Mouse (Mus musculus) liver, embryonic 14.5 days (tissue): Measurements from ENCODE around the gene Arhgap9. TPM values are rescaled to one million over a fixed set of nuclear protein-coding genes. Genes with fewer than 3 reads are reported as not detected.
"Not testable (repeated sequence)": the region's sequence is repeated elsewhere in the genome, so short reads cannot be mapped to it uniquely, and the experiment has no call there.

Experiments
- ATAC-seq: fragments of 200-750 bp; cut with Nextera tagmentation; 2 replicates; pipeline ENCODE4 v1.8.0; 2017; ENCODE audit warnings: moderate number of reproducible peaks, mild to moderate bottlenecking, moderate library complexity; ENCODE audit not compliant: insufficient read depth
- DNase-seq, 3 experiments: peaks; one replicate each; pipeline ENCODE4 v3.0.0-alpha.2; 2012 to 2013; ENCODE audit warnings: low read depth in 3 of 3, low spot score in 3 of 3
- H3K27ac ChIP-seq: fragments of 300-500 bp; sonication (generic); 2 replicates; pipeline ENCODE4 v1.5.1; 2014; ENCODE audit warnings: moderate library complexity, mild to moderate bottlenecking, control low read depth, inconsistent platforms
- H3K27me3 ChIP-seq: fragments of 300-500 bp; sonication (generic); 2 replicates; pipeline ENCODE4 v1.6.1; 2014; ENCODE audit warnings: mild to moderate bottlenecking, low read length, moderate library complexity; ENCODE audit not compliant: control insufficient read depth, insufficient read depth
- H3K36me3 ChIP-seq: fragments of 300-500 bp; sonication (generic); replicated peaks from 2 replicates; pipeline ENCODE4 v1.6.1; 2014; ENCODE audit warnings: low read depth; ENCODE audit not compliant: control insufficient read depth, insufficient read depth
- H3K4me1 ChIP-seq, 2 experiments: fragments of 200-500 bp in 1 of 2; fragments of 300-500 bp in 1 of 2; sonication (generic) in 1 of 2; replicated peaks; 2 replicates each; pipeline ENCODE4 v1.6.1; 2012 to 2014; ENCODE audit warnings: antibody characterized with exemption in 1 of 2, inconsistent platforms in 1 of 2, low read length in 1 of 2; ENCODE audit not compliant: control insufficient read depth in 2 of 2, insufficient read depth in 2 of 2
- H3K4me2 ChIP-seq: fragments of 300-500 bp; sonication (generic); 2 replicates; pipeline ENCODE4 v1.6.1; 2014; ENCODE audit warnings: low read depth, mild to moderate bottlenecking, control low read depth, moderate library complexity
- H3K4me3 ChIP-seq, 2 experiments: fragments of 200-500 bp in 1 of 2; fragments of 300-500 bp in 1 of 2; sonication (generic) in 1 of 2; 2 replicates each; pipeline ENCODE4 v1.5.1; 2012 to 2014; ENCODE audit warnings: low read depth in 2 of 2, low read length in 2 of 2, mild to moderate bottlenecking in 2 of 2, control low read depth in 1 of 2, inconsistent platforms in 1 of 2, moderate library complexity in 1 of 2; ENCODE audit not compliant: insufficient read depth in 1 of 2
- H3K9ac ChIP-seq: fragments of 300-500 bp; sonication (generic); replicated peaks from 2 replicates; pipeline ENCODE4 v1.6.1; 2014; ENCODE audit warnings: mild to moderate bottlenecking, control low read depth, moderate library complexity
- H3K9me3 ChIP-seq: fragments of 300-500 bp; sonication (generic); 2 replicates; pipeline ENCODE4 v1.6.1; 2016; ENCODE audit warnings: low read length, mixed read lengths; ENCODE audit not compliant: control insufficient read depth
- CTCF ChIP-seq: IDR thresholded peaks from 2 replicates; pipeline ENCODE4 v1.5.1; 2016; ENCODE audit warnings: antibody characterized with exemption, low read depth, control low read depth
- EP300 ChIP-seq: IDR thresholded peaks from 2 replicates; pipeline ENCODE4 v1.6.1; 2016; ENCODE audit warnings: antibody characterized with exemption, low read depth
- WGBS: fragments of 180-500 bp; shearing (Covaris S2); extraction: QIAGEN DNeasy Blood & Tissue Kit; methylation state at CpG from one replicate; pipeline ENCODE4 v1.1.7; 2014; ENCODE audit not compliant: insufficient replicate concordance; 5-methylcytosine and 5-hydroxymethylcytosine counted together
- polyA plus RNA-seq, 2 experiments: library from polyadenylated mRNA; depleted of rRNA in 1 of 2; stranded (reverse) in 1 of 2; unstranded in 1 of 2; fragments of >200 nt; fragmentation: Nextera tagmentation in 1 of 2; extraction: Ambion mirVana in 1 of 2; gene quantifications; 2 replicates each; pipeline versions ENCODE4 v1.2.1 to v1.2.3; 2012 to 2014

Gene Arhgap9
- polyA plus RNA-seq, 2 experiments = 8.8 to 12.4 TPM

GRCm38 (mm10) chr10:127297015-127297871 is 24.5 kb upstream of the Arhgap9 start:
- Histone ChIP-seq H3K4me2 (no peak overlapping the region), H3K4me1 (peaks cover 10 to 17% of the 10 kb centered on the region in 2 experiments), H3K9ac (no peak overlapping the region), H3K27ac (no peak overlapping the region), H3K27me3 (no peaks in the 10 kb centered on the region), H3K36me3 (peaks cover 93% of the 10 kb centered on the region), H3K4me3 (no peak overlapping the region), H3K9me3 (no peaks in the 10 kb centered on the region)
- TF ChIP-seq CTCF (no peak), EP300 (no peak)
- WGBS = 78% methylated on average over 16 of the region's 16 CpGs
- DNase-seq = no peak
- no peak for ATAC-seq

- Histone ChIP-seq H3K9me3 (no peaks in the 10 kb centered on the region), H3K27me3 (no peaks in the 10 kb centered on the region), H3K4me2 (no peak overlapping the region), H3K27ac (no peak overlapping the region), H3K9ac (no peak overlapping the region), H3K4me3 (no peak overlapping the region), H3K4me1 (no peaks in the 10 kb centered on the region), H3K36me3 (peaks cover 93% of the 10 kb centered on the region)
- DNase-seq = no peak
- no peak for TF ChIP-seq EP300
- no peak for TF ChIP-seq CTCF
- WGBS = 87% methylated on average over 6 of the region's 6 CpGs
- ATAC-seq = no peak
These were observed 21.4 kb upstream of the Arhgap9 start for GRCm38 (mm10) chr10:127300361-127300760.

DNA sequence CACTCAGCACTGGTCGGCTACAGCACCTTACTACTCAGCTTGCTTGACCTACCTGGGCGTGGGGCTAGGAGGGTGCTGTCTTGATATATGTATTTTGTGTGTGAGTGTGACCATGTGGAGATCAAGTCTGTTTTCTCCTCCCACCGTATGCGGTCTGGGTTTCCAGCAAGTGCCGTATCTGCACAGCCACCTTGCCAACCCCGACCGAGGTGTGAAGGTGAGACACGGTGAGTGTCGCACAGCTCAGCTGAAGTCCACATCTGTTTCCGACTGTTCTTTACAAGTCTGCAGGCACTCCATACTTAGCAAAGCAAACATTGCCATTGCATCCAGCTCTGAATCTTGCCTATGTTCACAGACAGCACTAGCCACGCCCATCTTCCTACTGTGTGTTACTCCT is 18.6 kb upstream of the Arhgap9 start:
- no peak overlapping the region for H3K4me3 ChIP-seq
- TF ChIP-seq EP300 (no peak), CTCF (no peak)
- peaks cover 93% of the 10 kb centered on the region for H3K36me3 ChIP-seq
- WGBS = 85% methylated on average over 11 of the region's 11 CpGs
- H3K4me1 ChIP-seq = no peaks in the 10 kb centered on the region
- no peak overlapping the region for H3K27ac ChIP-seq
- H3K4me2 ChIP-seq = no peak overlapping the region
- no peak overlapping the region for H3K9ac ChIP-seq
- no peaks in the 10 kb centered on the region for H3K27me3 ChIP-seq
- DNase-seq (no peak), ATAC-seq (no peak)
- no peaks in the 10 kb centered on the region for H3K9me3 ChIP-seq

- not testable (repeated sequence) for H3K4me3 ChIP-seq, H3K4me2 ChIP-seq, H3K27ac ChIP-seq, H3K9ac ChIP-seq, H3K9me3 ChIP-seq, DNase-seq, H3K27me3 ChIP-seq, ATAC-seq
- Histone ChIP-seq H3K4me1 (peaks cover 16 to 18% of the 10 kb centered on the region in 2 experiments), H3K36me3 (peaks cover 56% of the 10 kb centered on the region)
- 78% methylated on average over 3 of the region's 3 CpGs for WGBS
These were observed 12.6 kb upstream of the Arhgap9 start for GRCm38 (mm10) chr10:127309167-127309566.

GRCm38 (mm10) chr10:127310523-127311475 is 11.0 kb upstream of the Arhgap9 start:
- Histone ChIP-seq H3K9me3 (no peaks in the 10 kb centered on the region), H3K36me3 (peaks cover 41% of the 10 kb centered on the region), H3K4me3 (peak overlapping the region; percentile 94 to 98), H3K27ac (peak overlapping the region; percentile 86), H3K27me3 (no peaks in the 10 kb centered on the region), H3K4me2 (peak overlapping the region; percentile 71), H3K4me1 (peaks cover 16 to 20% of the 10 kb centered on the region in 2 experiments), H3K9ac (peak overlapping the region; percentile 97)
- WGBS = 15% methylated on average over 23 of the region's 23 CpGs
- ATAC-seq = peak; percentile 61
- no peak for TF ChIP-seq EP300
- TF ChIP-seq CTCF = no peak
- DNase-seq = peak in 2 of 3 experiments; percentile 53 to 69
